Mouse (Mus musculus) kidney, adult 2 months (tissue): ENCODE measurements around the gene Sgpp2. TPM values are rescaled to one million over a fixed set of nuclear protein-coding genes. Genes with fewer than 3 reads are reported as not detected.

Source experiments
- DNase-seq: peaks from one replicate; pipeline ENCODE4 v3.0.0; 2021
- H3K27ac ChIP-seq: fragments of 200-500 bp; 2 replicates; pipeline ENCODE4 v1.5.1; 2012; ENCODE audit warnings: low read depth, low read length, control low read depth, inconsistent platforms; ENCODE audit not compliant: insufficient read depth
- H3K27me3 ChIP-seq: fragments of 200-500 bp; replicated peaks from 2 replicates; pipeline ENCODE4 v1.6.1; 2012; ENCODE audit warnings: mild to moderate bottlenecking, moderate library complexity, low read length, inconsistent platforms; ENCODE audit not compliant: control insufficient read depth, insufficient read depth
- H3K36me3 ChIP-seq: fragments of 200-500 bp; 2 replicates; pipeline ENCODE4 v1.6.1; 2012; ENCODE audit warnings: mild to moderate bottlenecking, moderate library complexity, low read length, inconsistent platforms; ENCODE audit not compliant: control insufficient read depth, insufficient read depth
- H3K4me1 ChIP-seq: fragments of 200-500 bp; 2 replicates; pipeline ENCODE4 v1.6.1; 2011; ENCODE audit warnings: low read length; ENCODE audit not compliant: control insufficient read depth, insufficient read depth
- H3K4me3 ChIP-seq: fragments of 200-500 bp; 2 replicates; pipeline ENCODE4 v1.5.1; 2011; ENCODE audit warnings: mild to moderate bottlenecking, low read depth, low read length, control low read depth; ENCODE audit not compliant: insufficient read depth
- CTCF ChIP-seq: fragments of 200-500 bp; conservative IDR thresholded peaks from 2 replicates; pipeline ENCODE4 v1.5.1; 2011; ENCODE audit warnings: low read depth, mild to moderate bottlenecking, control low read depth, low read length, moderate library complexity, mixed read lengths; ENCODE audit not compliant: insufficient read depth, insufficient read length
- POLR2A ChIP-seq: fragments of 200-500 bp; IDR thresholded peaks from one replicate; pipeline ENCODE4 v1.6.1; 2011; ENCODE audit warnings: low read depth, low read length, control low read depth
- WGBS: fragments of 180-500 bp; shearing (Covaris S2); methylation state at CpG from one replicate; pipeline ENCODE4 v1.1.7; 2018; 5-methylcytosine and 5-hydroxymethylcytosine counted together
- polyA plus RNA-seq: library from polyadenylated mRNA; depleted of rRNA; stranded (reverse); fragments of >200 nt; gene quantifications from 2 replicates; pipeline ENCODE4 v1.2.3, GENCODE M21; 2012

Sgpp2 gene
- polyA plus RNA-seq, 1 experiment: 15.6 TPM

DNA sequence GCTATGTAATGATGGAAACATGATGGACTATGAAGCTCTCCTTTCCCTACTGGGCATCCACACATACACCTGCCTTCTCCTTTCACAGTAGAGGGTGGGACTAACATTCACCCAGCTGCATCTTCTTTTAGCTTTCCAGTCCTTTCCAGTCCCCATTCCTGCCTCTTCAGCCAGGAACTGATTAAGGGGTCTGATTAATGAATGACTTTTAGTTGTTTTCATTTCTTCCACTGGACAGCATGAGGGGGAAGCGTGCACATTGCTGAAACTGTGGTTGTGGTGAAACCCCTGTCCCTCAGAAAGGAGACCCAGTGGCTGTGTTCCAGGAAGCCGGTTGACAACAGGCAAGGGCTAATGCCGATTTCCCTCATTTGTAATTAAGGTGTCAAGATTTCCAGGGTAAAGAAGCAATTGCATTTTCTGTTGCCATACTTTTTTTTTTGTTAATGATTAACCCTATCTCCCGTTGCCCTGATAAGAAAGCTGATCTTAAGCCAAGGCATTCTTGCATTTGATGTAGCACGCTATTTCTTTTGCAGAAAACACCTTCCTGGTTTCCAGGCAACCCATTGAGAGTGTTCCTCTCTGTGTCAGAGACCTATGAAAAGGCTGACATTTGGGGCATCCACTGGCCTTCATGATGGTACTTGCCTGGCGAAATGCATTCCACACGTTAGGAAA is 12.1 kb downstream of the Sgpp2 start:
- Histone ChIP-seq H3K27ac (peak overlapping the region; percentile 48), H3K4me3 (no peak overlapping the region), H3K27me3 (no peaks in the 10 kb centered on the region), H3K36me3 (no peaks in the 10 kb centered on the region), H3K4me1 (peaks cover 6% of the 10 kb centered on the region; the same call in 1 of the 2 replicates)
- no peak for TF ChIP-seq CTCF
- 18% methylated on average over 7 of the region's 7 CpGs for WGBS
- DNase-seq: peak; percentile 49

DNA sequence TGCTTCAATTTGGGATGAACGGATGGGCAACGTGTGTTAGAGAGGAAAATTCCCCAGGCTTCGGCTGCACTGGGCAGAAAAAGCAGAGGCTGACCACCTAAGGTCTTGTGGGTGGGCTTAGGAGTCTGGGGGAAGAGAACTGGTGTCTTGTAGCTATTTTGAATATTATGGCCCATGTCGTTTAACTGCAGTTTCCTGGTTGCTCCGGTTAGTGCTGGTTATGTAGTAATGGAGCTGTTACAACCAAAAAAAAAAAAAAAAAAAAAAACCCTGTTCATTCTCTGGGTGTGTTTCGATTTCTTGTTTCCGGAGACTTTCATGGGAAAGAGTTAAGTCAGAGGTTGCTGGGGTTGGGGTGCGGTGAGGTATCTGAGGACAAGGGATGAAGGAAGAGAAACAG is 12.7 kb downstream of the Sgpp2 start:
- H3K27ac ChIP-seq: peak overlapping the region; percentile 65; the same call in 1 of the 2 replicates
- 44% methylated on average over 8 of the region's 8 CpGs for WGBS

DNA sequence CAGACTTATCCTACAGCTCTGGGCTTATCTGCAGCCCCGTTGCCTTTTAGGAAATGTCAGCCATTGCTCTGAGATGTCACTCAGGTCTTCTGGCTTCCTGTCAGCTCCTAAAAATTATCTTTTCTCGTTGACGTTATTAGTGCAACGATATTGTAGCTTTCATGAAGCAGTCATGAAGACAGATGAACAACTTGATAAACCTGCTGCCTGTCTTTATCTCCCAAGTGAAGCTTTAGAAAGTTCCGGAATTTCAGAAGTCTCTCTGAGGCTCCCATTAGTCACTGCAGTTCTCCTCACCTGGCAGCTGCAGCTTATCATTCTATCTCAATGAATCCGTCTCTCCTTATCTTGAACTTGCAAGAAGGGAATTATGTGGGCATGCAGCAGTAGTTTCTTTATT is 13.9 kb downstream of the Sgpp2 start:
- Histone ChIP-seq H3K27me3 (no peaks in the 10 kb centered on the region), H3K4me3 (no peak overlapping the region), H3K36me3 (no peaks in the 10 kb centered on the region), H3K27ac (no peak overlapping the region), H3K4me1 (peaks cover 3% of the 10 kb centered on the region; the same call in 1 of the 2 replicates)
- 76% methylated on average over 6 of the region's 6 CpGs for WGBS
- no peak for TF ChIP-seq POLR2A
- TF ChIP-seq CTCF: no peak
- no peak for DNase-seq

More for the DNA sequence above, 12.7 kb downstream of the Sgpp2 start:
- H3K4me1 ChIP-seq: peaks cover 6% of the 10 kb centered on the region; the same call in 1 of the 2 replicates
- H3K27me3 ChIP-seq: no peaks in the 10 kb centered on the region
- DNase-seq: no peak
- no peaks in the 10 kb centered on the region for H3K36me3 ChIP-seq
- H3K4me3 ChIP-seq: no peak overlapping the region
- TF ChIP-seq CTCF (no peak), POLR2A (no peak)

DNA sequence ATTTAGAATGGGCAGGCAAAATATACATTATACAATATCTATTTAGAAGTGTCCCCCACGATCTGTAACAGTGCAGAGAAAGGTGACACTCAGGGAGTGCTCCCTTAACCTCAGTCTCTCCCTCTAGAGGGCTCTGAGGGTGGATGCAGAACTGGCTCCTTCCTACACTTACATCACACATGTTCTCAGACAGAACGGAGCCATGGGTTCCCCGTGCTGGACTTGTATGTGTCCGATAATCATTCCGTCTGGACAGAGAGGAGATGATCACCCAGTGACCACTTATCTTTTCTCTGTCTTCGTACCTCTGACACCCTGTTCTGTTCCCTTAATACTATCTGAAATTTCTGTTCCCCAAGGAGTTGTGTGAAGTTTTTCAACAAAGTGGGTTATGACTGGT is 15.7 kb downstream of the Sgpp2 start:
- TF ChIP-seq POLR2A (no peak), CTCF (no peak)

GRCm38 (mm10) chr1:78328646-78329045 is 18.5 kb downstream of the Sgpp2 start:
- Histone ChIP-seq H3K4me1 (no peaks in the 10 kb centered on the region), H3K36me3 (no peaks in the 10 kb centered on the region), H3K27ac (no peak overlapping the region), H3K4me3 (no peak overlapping the region), H3K27me3 (no peaks in the 10 kb centered on the region)
- no peak for TF ChIP-seq POLR2A
- TF ChIP-seq CTCF: no peak
- DNase-seq: no peak
- 89% methylated on average over 4 of the region's 4 CpGs for WGBS

More for the DNA sequence above, 15.7 kb downstream of the Sgpp2 start:
- no peak for DNase-seq
- Histone ChIP-seq H3K4me1 (peaks cover 3% of the 10 kb centered on the region; the same call in 1 of the 2 replicates), H3K27me3 (no peaks in the 10 kb centered on the region), H3K36me3 (no peaks in the 10 kb centered on the region), H3K4me3 (no peak overlapping the region), H3K27ac (no peak overlapping the region)
- WGBS: 72% methylated on average over 6 of the region's 6 CpGs

GRCm38 (mm10) chr1:78329861-78330260 is 19.7 kb downstream of the Sgpp2 start:
- no peak overlapping the region for H3K4me3 ChIP-seq
- WGBS: 54% methylated on average over 1 of the region's 1 CpGs

GRCm38 (mm10) chr1:78330620-78331158 is 20.5 kb downstream of the Sgpp2 start:
- Histone ChIP-seq H3K27ac (no peak overlapping the region), H3K4me1 (no peaks in the 10 kb centered on the region), H3K4me3 (no peak overlapping the region), H3K36me3 (no peaks in the 10 kb centered on the region), H3K27me3 (no peaks in the 10 kb centered on the region)
- TF ChIP-seq POLR2A: no peak
- TF ChIP-seq CTCF: no peak
- WGBS: 70% methylated on average over 5 of the region's 5 CpGs
- no peak for DNase-seq

More at GRCm38 (mm10) chr1:78329861-78330260, 19.7 kb downstream of the Sgpp2 start:
- DNase-seq: no peak
- no peak for TF ChIP-seq CTCF
- no peak for TF ChIP-seq POLR2A
- Histone ChIP-seq H3K27ac (no peak overlapping the region), H3K36me3 (no peaks in the 10 kb centered on the region), H3K27me3 (no peaks in the 10 kb centered on the region), H3K4me1 (no peaks in the 10 kb centered on the region)
